Mouse (Mus musculus): Measurements from ENCODE around the gene Ccdc153. TPM values are rescaled to one million over a fixed set of nuclear protein-coding genes. Genes with fewer than 3 reads are reported as not detected.

The Ccdc153 gene
- total and polyA plus RNA-seq, 3 experiments: not detected

GRCm38 (mm10) chr9:44292490-44292889 is 52.0 kb downstream of the Ccdc153 start:
- peaks cover 48 to 87% of the 10 kb centered on the region in 2 experiments for H3K36me3 ChIP-seq (replicated peaks in 1 of 2; ENCODE audit: control insufficient read depth in 1 of 2, insufficient read depth in 1 of 2, low read length in 1 of 2)
- no peaks in the 10 kb centered on the region for H3K79me2 ChIP-seq (replicated peaks; ENCODE audit: control insufficient read depth, extremely low read depth, insufficient read depth, poor library complexity, severe bottlenecking)
- no peak overlapping the region for H3K4me2 ChIP-seq (ENCODE audit: insufficient read depth, low read depth, poor library complexity, severe bottlenecking)
- dilution Hi-C loops (cut with MboI; ENCODE audit: extremely low pct_ligation_motif_present, extremely low pct_unique_long_range_greater_than_20kb, low sequenced_read_pairs): no loop called here
- H3K9ac ChIP-seq (ENCODE audit: insufficient read depth, low read depth): no peak overlapping the region
- H3K9me3 ChIP-seq (replicated peaks; ENCODE audit: low read length): peaks cover 6% of the 10 kb centered on the region
- in situ Hi-C loops (cut with MboI; ENCODE audit: low pct_ligation_motif_present, low pct_unique_long_range_greater_than_20kb, low sequenced_read_pairs): loop anchor here (5.0 kb wide), 1 partner anchor 50 kb away; the partner anchor contains the start of gene Hmbs
- DNase-seq (ENCODE audit: extremely low read depth): peak; percentile 49
- no peaks in the 10 kb centered on the region for H3K4me1 ChIP-seq (ENCODE audit: control insufficient read depth in 1 of 2, insufficient read depth in 2 of 2)
- H3K4me3 ChIP-seq (replicated peaks in 1 of 3; ENCODE audit: low read depth in 2 of 3, low read length in 2 of 3, poor library complexity in 1 of 3): no peak overlapping the region
- TF ChIP-seq ETS1 (conservative IDR thresholded peaks at IDR 0.05; ENCODE audit: low read depth, low read length) (no peak), MAX (IDR thresholded peaks at IDR 0.05; ENCODE audit: low read length) (no peak), KAT2A (IDR thresholded peaks at IDR 0.05; ENCODE audit: insufficient replicate concordance, low read length) (no peak), MXI1 (IDR thresholded peaks at IDR 0.05; ENCODE audit: low read depth, low read length) (no peak), SMC3 (IDR thresholded peaks at IDR 0.05; ENCODE audit: low read depth, low read length) (peak; percentile 85), CTCF (conservative IDR thresholded peaks at IDR 0.05 in 1 of 2, IDR thresholded peaks at IDR 0.05 in 1 of 2; ENCODE audit: low read depth in 2 of 2, low read length in 2 of 2) (peak; percentile 42 to 77; a peak in 3 of 4 replicates), CHD2 (IDR thresholded peaks at IDR 0.05; ENCODE audit: low read length) (no peak), RCOR1 (conservative IDR thresholded peaks at IDR 0.05; ENCODE audit: low read depth, low read length) (no peak), RAD21 (IDR thresholded peaks at IDR 0.05; ENCODE audit: low read depth, low read length) (peak; percentile 75), EP300 (IDR thresholded peaks at IDR 0.05; ENCODE audit: low read length) (no peak), MYC (IDR thresholded peaks at IDR 0.05; ENCODE audit: low read depth, low read length) (peak; percentile 59; the same call in 1 of the 2 replicates)
- no peaks in the 10 kb centered on the region for H3K27me3 ChIP-seq (replicated peaks)
- H3K27ac ChIP-seq (ENCODE audit: insufficient read depth, low read depth): no peak overlapping the region

Other genes starting within 250 kb of the Ccdc153 start
Only the 20 nearest of the 25 such genes appear.
- gene Usp2, start 173.7 kb upstream of the Ccdc153 start, total RNA-seq (2012; rRNA removed): 1.3 and 2.2 TPM in 2 replicates
- gene Usp2, start 173.7 kb upstream of the Ccdc153 start, total RNA-seq (2014; rRNA removed): 1.6 and 2.3 TPM in 2 replicates
- gene Usp2, start 173.7 kb upstream of the Ccdc153 start, polyA plus RNA-seq (2012; ENCODE audit: insufficient read length, low read depth): 1.7 and 2.1 TPM in 2 replicates
- 0.04 TPM in 1 of 2 replicates, not detected in the other for gene Mfrp, start 138.9 kb upstream of the Ccdc153 start, total RNA-seq (2012; rRNA removed)
- not detected in 2 replicates for gene Mfrp, start 138.9 kb upstream of the Ccdc153 start, total RNA-seq (2014; rRNA removed)
- not detected in 2 replicates for gene Mfrp, start 138.9 kb upstream of the Ccdc153 start, polyA plus RNA-seq (2012; ENCODE audit: insufficient read length, low read depth)
- not detected in 2 replicates for gene C1qtnf5, start 133.4 kb upstream of the Ccdc153 start, total RNA-seq (2012; rRNA removed)
- not detected in 2 replicates for gene C1qtnf5, start 133.4 kb upstream of the Ccdc153 start, total RNA-seq (2014; rRNA removed)
- not detected in 2 replicates for gene C1qtnf5, start 133.4 kb upstream of the Ccdc153 start, polyA plus RNA-seq (2012; ENCODE audit: insufficient read length, low read depth)
- gene Gm49380, start 127.2 kb upstream of the Ccdc153 start, total RNA-seq (2012; rRNA removed): not detected in 2 replicates
- gene Gm49380, start 127.2 kb upstream of the Ccdc153 start, total RNA-seq (2014; rRNA removed): not detected in 2 replicates
- not detected in 2 replicates for gene Gm49380, start 127.2 kb upstream of the Ccdc153 start, polyA plus RNA-seq (2012; ENCODE audit: insufficient read length, low read depth)
- 15.3 and 15.4 TPM in 2 replicates for gene Rnf26, start 127.2 kb upstream of the Ccdc153 start, total RNA-seq (2012; rRNA removed)
- gene Rnf26, start 127.2 kb upstream of the Ccdc153 start, total RNA-seq (2014; rRNA removed): 9.2 and 11.7 TPM in 2 replicates
- gene Rnf26, start 127.2 kb upstream of the Ccdc153 start, polyA plus RNA-seq (2012; ENCODE audit: insufficient read length, low read depth): 31.5 and 40.0 TPM in 2 replicates
- 0.98 and 1.1 TPM in 2 replicates for gene Mcam, start 106.2 kb upstream of the Ccdc153 start, total RNA-seq (2012; rRNA removed)
- 0.56 and 0.73 TPM in 2 replicates for gene Mcam, start 106.2 kb upstream of the Ccdc153 start, total RNA-seq (2014; rRNA removed)
- 0.40 and 0.57 TPM in 2 replicates for gene Mcam, start 106.2 kb upstream of the Ccdc153 start, polyA plus RNA-seq (2012; ENCODE audit: insufficient read length, low read depth)
- 11.9 and 13.4 TPM in 2 replicates for gene Cbl, start 6.6 kb upstream of the Ccdc153 start, total RNA-seq (2012; rRNA removed)
- 6.5 and 8.3 TPM in 2 replicates for gene Cbl, start 6.6 kb upstream of the Ccdc153 start, total RNA-seq (2014; rRNA removed)
- 27.1 and 39.0 TPM in 2 replicates for gene Cbl, start 6.6 kb upstream of the Ccdc153 start, polyA plus RNA-seq (2012; ENCODE audit: insufficient read length, low read depth)
- gene Pdzd3, start 10.8 kb downstream of the Ccdc153 start, total RNA-seq (2012; rRNA removed): 0.13 TPM in 1 of 2 replicates, not detected in the other
- 0.09 TPM in 1 of 2 replicates, not detected in the other for gene Pdzd3, start 10.8 kb downstream of the Ccdc153 start, total RNA-seq (2014; rRNA removed)
- 0.21 and 0.26 TPM in 2 replicates for gene Pdzd3, start 10.8 kb downstream of the Ccdc153 start, polyA plus RNA-seq (2012; ENCODE audit: insufficient read length, low read depth)
- 8.8 and 10.9 TPM in 2 replicates for gene Nlrx1, start 27.9 kb downstream of the Ccdc153 start, total RNA-seq (2012; rRNA removed)
- 8.0 and 8.8 TPM in 2 replicates for gene Nlrx1, start 27.9 kb downstream of the Ccdc153 start, total RNA-seq (2014; rRNA removed)
- gene Nlrx1, start 27.9 kb downstream of the Ccdc153 start, polyA plus RNA-seq (2012; ENCODE audit: insufficient read length, low read depth): 12.6 and 15.4 TPM in 2 replicates
- 0.38 and 0.72 TPM in 2 replicates for gene Abcg4, start 47.9 kb downstream of the Ccdc153 start, total RNA-seq (2012; rRNA removed)
- gene Abcg4, start 47.9 kb downstream of the Ccdc153 start, total RNA-seq (2014; rRNA removed): 0.23 TPM in 2 replicates
- 0.82 and 1.1 TPM in 2 replicates for gene Abcg4, start 47.9 kb downstream of the Ccdc153 start, polyA plus RNA-seq (2012; ENCODE audit: insufficient read length, low read depth)
- 16.5 and 16.6 TPM in 2 replicates for gene Hinfp, start 65.0 kb downstream of the Ccdc153 start, total RNA-seq (2012; rRNA removed)
- gene Hinfp, start 65.0 kb downstream of the Ccdc153 start, total RNA-seq (2014; rRNA removed): 13.6 and 14.0 TPM in 2 replicates
- gene Hinfp, start 65.0 kb downstream of the Ccdc153 start, polyA plus RNA-seq (2012; ENCODE audit: insufficient read length, low read depth): 18.9 and 22.3 TPM in 2 replicates
- 7.2 TPM in 2 replicates for gene C2cd2l, start 79.6 kb downstream of the Ccdc153 start, total RNA-seq (2012; rRNA removed)
- 2.5 and 2.9 TPM in 2 replicates for gene C2cd2l, start 79.6 kb downstream of the Ccdc153 start, total RNA-seq (2014; rRNA removed)
- gene C2cd2l, start 79.6 kb downstream of the Ccdc153 start, polyA plus RNA-seq (2012; ENCODE audit: insufficient read length, low read depth): 7.3 and 8.6 TPM in 2 replicates
- gene Dpagt1, start 85.3 kb downstream of the Ccdc153 start, total RNA-seq (2012; rRNA removed): 15.8 and 16.2 TPM in 2 replicates
- gene Dpagt1, start 85.3 kb downstream of the Ccdc153 start, total RNA-seq (2014; rRNA removed): 6.4 and 8.5 TPM in 2 replicates
- 31.5 and 41.7 TPM in 2 replicates for gene Dpagt1, start 85.3 kb downstream of the Ccdc153 start, polyA plus RNA-seq (2012; ENCODE audit: insufficient read length, low read depth)
- 488 and 589 TPM in 2 replicates for gene H2afx, start 94.0 kb downstream of the Ccdc153 start, total RNA-seq (2012; rRNA removed)
- 32.5 and 36.3 TPM in 2 replicates for gene H2afx, start 94.0 kb downstream of the Ccdc153 start, total RNA-seq (2014; rRNA removed)
- 39.5 and 56.6 TPM in 2 replicates for gene H2afx, start 94.0 kb downstream of the Ccdc153 start, polyA plus RNA-seq (2012; ENCODE audit: insufficient read length, low read depth)
- 74.0 and 80.9 TPM in 2 replicates for gene Hmbs, start 103.6 kb downstream of the Ccdc153 start, total RNA-seq (2012; rRNA removed)
- gene Hmbs, start 103.6 kb downstream of the Ccdc153 start, total RNA-seq (2014; rRNA removed): 73.7 and 75.2 TPM in 2 replicates
- 65.0 and 65.1 TPM in 2 replicates for gene Hmbs, start 103.6 kb downstream of the Ccdc153 start, polyA plus RNA-seq (2012; ENCODE audit: insufficient read length, low read depth)
- 21.4 and 22.1 TPM in 2 replicates for gene Vps11, start 121.0 kb downstream of the Ccdc153 start, total RNA-seq (2012; rRNA removed)
- gene Vps11, start 121.0 kb downstream of the Ccdc153 start, total RNA-seq (2014; rRNA removed): 16.1 and 17.4 TPM in 2 replicates
- 23.2 and 24.8 TPM in 2 replicates for gene Vps11, start 121.0 kb downstream of the Ccdc153 start, polyA plus RNA-seq (2012; ENCODE audit: insufficient read length, low read depth)
- gene Hyou1, start 138.8 kb downstream of the Ccdc153 start, total RNA-seq (2012; rRNA removed): 88.7 and 148 TPM in 2 replicates
- 31.9 and 32.6 TPM in 2 replicates for gene Hyou1, start 138.8 kb downstream of the Ccdc153 start, total RNA-seq (2014; rRNA removed)
- 89.9 and 90.8 TPM in 2 replicates for gene Hyou1, start 138.8 kb downstream of the Ccdc153 start, polyA plus RNA-seq (2012; ENCODE audit: insufficient read length, low read depth)
- 13.8 and 25.5 TPM in 2 replicates for gene Slc37a4, start 156.2 kb downstream of the Ccdc153 start, total RNA-seq (2012; rRNA removed)
- 29.9 and 38.7 TPM in 2 replicates for gene Slc37a4, start 156.2 kb downstream of the Ccdc153 start, total RNA-seq (2014; rRNA removed)
- gene Slc37a4, start 156.2 kb downstream of the Ccdc153 start, polyA plus RNA-seq (2012; ENCODE audit: insufficient read length, low read depth): 10.3 and 11.7 TPM in 2 replicates
- gene Rps25, start 166.5 kb downstream of the Ccdc153 start, total RNA-seq (2012; rRNA removed): 2,535 and 3,076 TPM in 2 replicates
- 3,131 and 3,378 TPM in 2 replicates for gene Rps25, start 166.5 kb downstream of the Ccdc153 start, total RNA-seq (2014; rRNA removed)
- gene Rps25, start 166.5 kb downstream of the Ccdc153 start, polyA plus RNA-seq (2012; ENCODE audit: insufficient read length, low read depth): 2,547 and 3,250 TPM in 2 replicates
- gene Trappc4, start 166.9 kb downstream of the Ccdc153 start, total RNA-seq (2012; rRNA removed): 81.3 and 88.2 TPM in 2 replicates
- 125 and 135 TPM in 2 replicates for gene Trappc4, start 166.9 kb downstream of the Ccdc153 start, total RNA-seq (2014; rRNA removed)
- 55.9 and 69.2 TPM in 2 replicates for gene Trappc4, start 166.9 kb downstream of the Ccdc153 start, polyA plus RNA-seq (2012; ENCODE audit: insufficient read length, low read depth)